Mouse (Mus musculus) activated CD4-positive, CD25-positive, alpha-beta regulatory T cell, adult 4 months (primary cell): ENCODE results near the gene Cyp2t4. TPM values are rescaled to one million over a fixed set of nuclear protein-coding genes. Genes with fewer than 3 reads are reported as not detected.

Source experiments
- ATAC-seq: one replicate; pipeline ENCODE4 v1.8.0; 2017
- polyA plus RNA-seq, 2 experiments: library from polyadenylated mRNA; unstranded; fragments of 100-300 nt; shearing (Covaris generic); gene quantifications; one replicate each; pipeline ENCODE4 v1.2.1; 2017

The Cyp2t4 gene
- polyA plus RNA-seq, 2 experiments from 2014 or later = 0.41 TPM; not detected in 1

DNA sequence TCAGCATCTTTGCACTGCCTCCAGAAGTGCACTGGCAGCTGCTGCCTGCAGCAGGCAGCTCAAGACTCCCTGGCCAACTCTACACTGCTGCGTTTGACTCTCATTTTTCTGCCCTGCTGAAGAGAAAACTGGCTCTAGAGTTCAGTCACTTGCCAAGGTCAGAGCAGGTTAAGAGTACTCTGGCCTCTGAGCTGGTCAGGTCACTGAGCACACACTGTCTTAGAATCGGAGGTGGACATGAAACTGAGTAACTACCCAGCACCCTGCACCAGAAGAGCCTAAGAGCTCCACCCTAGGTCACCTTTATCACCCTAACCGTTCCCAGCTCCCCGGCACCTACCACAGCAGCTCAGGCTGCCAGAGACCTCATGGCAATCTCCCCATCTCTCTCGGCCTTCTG lies 32.5 kb downstream of the Cyp2t4 start:
- no peak for ATAC-seq

DNA sequence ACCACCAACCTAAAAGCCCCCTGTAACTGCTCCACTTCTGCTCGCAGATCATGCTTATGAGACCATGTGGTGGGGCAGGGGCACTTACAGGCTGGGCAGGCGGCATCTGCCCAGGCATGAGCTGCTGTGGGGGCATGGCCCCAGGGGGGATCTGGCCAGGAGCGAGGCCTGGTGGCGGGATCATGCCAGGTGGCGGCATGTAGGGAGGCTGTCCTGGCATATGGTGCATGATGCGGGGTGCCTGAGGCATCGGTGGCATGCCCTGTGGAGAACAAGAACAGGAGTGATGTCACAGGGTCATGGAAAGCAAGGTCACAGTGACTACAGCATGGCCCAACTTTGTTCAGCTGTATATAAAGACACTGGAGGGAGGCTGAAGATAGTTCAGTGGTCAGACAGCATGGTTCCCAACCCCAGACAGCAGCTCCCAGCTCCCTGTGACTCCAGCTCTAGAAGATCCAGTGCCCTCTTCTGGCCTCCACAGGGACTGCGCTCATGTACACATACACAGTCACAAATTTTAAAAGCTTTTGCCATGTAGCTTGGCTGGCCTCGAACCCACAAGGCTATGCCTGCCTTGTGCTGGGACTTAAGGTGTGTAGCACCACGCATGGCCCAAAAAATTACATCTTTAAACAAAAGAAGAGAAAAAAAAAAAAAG lies 35.9 kb downstream of the Cyp2t4 start:
- no peak for ATAC-seq

DNA sequence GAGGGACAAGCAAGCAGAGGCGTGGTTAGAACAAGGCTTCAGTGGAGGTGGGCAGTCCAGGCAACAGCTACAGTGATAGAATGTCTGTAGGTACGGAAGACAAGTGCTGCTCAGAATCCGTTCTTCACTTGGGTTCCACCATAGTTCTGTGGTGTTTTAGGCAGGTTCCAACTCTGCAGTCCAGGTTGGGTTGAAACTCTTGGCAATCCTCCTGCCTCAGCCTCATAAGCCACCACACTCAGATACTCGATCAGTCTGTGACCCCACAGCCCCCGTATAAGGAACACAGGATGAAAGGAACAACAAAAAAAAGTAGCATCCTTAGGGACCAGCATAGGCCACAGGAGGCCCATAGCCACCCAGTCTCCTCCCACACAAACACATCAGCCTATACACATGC lies 38.9 kb downstream of the Cyp2t4 start:
- no peak for ATAC-seq

DNA sequence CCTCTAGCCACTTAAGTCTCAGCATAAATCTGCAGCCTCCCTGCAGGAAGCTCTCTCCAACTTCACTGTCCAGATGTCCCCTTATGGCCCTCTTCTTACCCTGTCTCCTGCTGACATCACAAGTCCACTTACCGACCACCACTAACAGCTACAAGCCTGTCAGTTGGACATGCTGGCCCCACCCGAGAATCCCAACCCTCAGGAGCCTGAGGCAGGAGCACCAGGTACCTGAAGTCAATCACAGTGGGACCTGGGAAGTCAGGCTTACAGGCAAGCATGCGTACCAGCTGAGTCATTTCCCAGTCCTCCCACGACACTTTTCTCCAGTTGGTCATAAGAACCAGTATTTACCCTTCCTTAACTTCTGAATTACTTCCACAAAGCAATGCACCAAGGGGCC lies 40.2 kb downstream of the Cyp2t4 start:
- no peak for ATAC-seq

DNA sequence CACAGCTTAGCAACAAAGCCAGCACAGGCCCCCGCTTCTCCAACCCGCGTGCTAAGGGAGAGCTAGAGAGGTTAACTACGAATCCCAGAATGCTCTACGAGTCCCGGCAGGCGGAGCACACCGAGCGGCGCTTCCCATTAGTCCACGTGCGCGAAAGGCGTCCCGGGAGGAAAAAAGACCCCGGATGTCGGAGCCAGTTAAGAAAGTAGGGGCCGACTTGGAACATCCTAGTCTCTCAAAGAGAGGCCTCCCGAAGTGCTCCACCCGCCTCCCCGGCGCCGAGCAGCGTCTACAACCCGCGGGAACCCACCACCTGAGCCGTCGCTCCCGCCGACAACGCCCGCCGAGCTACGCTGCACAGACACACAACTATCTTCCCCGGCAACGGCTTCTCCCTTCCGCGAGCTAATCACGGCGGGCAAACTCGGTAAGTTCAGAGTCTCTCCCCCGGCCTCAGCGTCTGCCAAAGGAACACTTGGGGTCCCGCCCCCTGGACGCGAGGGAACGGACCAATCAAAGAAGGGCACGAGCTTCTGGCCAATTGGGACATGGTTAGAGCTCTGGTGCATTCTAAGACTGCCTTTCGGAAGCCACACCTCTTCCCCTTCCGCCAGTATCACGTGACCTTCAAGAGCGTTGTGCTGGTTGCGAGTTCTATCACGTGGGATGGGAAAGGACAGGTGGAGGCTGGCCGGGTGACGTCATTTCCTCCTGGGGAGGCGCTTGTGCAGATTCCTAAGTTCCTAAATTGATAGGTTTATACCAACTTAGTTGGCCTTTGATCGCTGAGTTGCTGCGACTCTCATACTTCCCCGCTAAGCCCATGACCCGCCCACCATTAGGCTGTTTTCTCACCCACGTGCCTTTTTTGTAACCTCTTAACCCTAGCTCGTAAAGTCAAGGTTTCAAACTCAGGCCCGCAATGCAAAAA lies 42.4 kb downstream of the Cyp2t4 start, which contains the start of the genes BC024978 and Snrpa:
Gene BC024978, plus strand, starts transcription at position 101 of the 931 bp plus-strand sequence.
Gene Snrpa, minus strand, starts transcription at position 591 of the 931 bp plus-strand sequence.
- peak; percentile 96 for ATAC-seq

DNA sequence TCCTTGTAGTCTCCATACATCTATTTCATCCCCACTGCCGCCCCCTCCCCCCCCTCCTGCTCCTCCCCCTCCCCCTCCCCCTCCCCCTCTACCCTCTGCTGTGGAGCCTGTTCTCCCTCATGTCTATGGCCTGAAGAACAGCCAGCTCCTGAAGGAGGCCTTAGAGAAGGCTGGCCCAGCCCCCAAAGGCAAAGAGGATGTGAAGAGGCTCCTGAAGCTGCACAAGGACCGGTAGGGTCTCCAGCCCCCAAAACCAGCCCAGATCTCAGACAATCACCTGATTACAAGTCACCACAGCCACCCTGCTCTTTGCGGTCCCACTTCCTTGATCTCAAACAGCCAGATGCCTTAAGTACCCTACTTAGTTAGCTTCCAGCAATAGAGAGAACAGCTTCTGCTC lies 43.6 kb downstream of the Cyp2t4 start:
- no peak for ATAC-seq

DNA sequence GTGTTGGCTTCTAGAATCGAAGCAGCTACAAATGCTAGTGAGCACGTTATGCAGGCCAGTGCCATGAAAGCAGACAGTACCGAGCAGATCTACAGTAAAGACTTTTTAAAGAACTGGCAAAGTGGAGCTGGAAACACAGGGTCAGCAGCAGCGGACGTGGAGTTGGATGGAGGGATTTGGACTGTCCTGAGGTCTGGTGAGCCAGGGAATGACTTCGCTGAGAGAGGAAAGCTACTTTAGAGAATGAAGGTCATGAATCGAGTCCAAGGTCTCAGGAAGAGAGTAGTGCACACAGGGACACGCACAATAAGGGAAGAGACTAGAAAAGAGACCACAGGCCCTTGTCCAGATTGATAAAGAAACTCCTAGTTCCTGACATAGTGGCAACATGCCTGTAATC lies 44.1 kb downstream of the Cyp2t4 start:
- no peak for ATAC-seq

DNA sequence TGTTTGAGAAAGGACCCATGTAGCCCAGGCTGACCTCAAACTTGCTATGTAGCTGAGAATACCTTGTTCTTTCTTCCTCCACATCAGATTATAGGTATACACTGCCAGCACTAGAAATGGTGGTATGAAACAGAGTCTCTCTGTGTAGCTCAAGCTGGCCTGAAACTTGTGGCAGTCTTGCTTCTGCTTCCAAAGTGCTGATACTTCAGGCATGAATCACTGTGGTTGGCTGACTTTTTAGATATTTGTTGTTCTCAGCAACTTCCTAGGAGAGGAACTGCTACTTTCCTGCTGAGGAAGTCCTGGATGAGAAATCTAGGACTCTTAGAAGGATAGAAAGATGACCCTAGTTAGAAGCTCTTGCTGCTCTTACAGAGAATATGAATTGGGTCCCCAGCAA lies 44.8 kb downstream of the Cyp2t4 start:
- no peak for ATAC-seq

DNA sequence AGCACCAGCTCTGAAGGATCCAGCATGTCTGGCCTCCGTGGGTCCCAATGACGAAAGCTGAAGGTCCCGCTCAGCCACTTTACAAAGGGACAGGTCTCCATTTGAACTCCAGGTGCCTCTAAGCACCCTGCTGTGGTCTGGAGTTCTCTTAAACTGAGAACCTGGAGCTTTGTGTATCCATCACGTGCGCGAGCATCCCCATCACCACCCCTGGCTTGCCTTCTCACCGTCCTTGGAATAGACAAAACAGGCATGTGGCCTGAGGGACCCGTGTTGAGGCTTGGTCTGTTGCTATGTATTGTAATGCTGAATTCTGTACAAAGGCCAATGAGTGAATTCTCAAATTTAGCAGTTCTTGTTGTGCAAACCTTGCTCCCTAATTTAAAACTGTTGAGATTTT lies 45.3 kb downstream of the Cyp2t4 start:
- ATAC-seq = no peak

DNA sequence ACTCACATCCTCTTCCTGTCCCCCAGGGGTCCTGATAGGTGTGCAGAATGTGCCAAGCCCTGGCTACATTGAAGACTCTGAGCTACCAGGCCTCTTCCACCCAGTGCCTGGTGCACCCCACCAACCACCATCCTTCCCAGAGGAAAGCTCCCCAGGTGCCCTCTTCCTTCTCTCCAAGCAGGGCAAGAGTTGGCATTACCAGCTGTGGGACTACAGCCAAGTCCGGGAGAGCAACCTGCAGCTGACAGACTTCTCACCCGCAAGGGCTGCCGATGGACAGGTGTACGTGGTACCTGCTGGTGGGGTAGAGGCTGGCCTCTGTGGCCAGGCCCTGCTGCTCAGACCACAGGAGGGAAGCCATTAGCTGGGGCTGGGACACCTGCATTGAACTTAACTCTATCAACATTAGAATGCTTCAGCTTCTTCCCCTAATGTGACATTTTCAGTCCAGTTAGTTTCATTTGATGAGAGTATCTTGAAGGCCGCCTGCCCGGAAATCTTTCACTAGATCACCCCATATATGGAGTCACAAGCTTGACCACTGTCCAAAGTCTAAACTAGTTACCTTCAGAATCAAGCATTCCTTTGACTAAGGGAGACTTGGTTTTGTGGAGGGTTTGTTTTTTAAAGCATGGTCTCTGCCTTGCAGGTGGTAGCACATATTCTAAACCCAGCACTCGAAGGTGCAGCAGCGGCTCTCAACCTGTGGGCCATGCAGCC lies 50.4 kb downstream of the Cyp2t4 start:
- ATAC-seq = no peak

Other genes with a start within 250 kb of the Cyp2t4 start
- not detected for gene Cyp2a22, start 214.3 kb upstream of the Cyp2t4 start, polyA plus RNA-seq
- not detected for gene Cyp2a12, start 124.6 kb upstream of the Cyp2t4 start, polyA plus RNA-seq
- gene Cyp2f2, start 33.8 kb upstream of the Cyp2t4 start, polyA plus RNA-seq = not detected
- 10 to 100 TPM; 12.4 to 14.3 TPM for gene Egln2, start 13.1 kb downstream of the Cyp2t4 start, polyA plus RNA-seq
- 100 to 1,000 TPM; 126 to 166 TPM for gene Rab4b, start 25.2 kb downstream of the Cyp2t4 start, polyA plus RNA-seq
- gene Gm21983, start 27.4 kb downstream of the Cyp2t4 start, polyA plus RNA-seq = under 1 TPM in 1 of 2 experiments, not detected in 1; 0.52 TPM
- under 1 TPM in 1 of 2 experiments, not detected in 1; 0.34 TPM for gene Mia, start 27.4 kb downstream of the Cyp2t4 start, polyA plus RNA-seq
- gene BC024978, start 42.1 kb downstream of the Cyp2t4 start, polyA plus RNA-seq = 1 to 10 TPM; 4.2 to 4.5 TPM
- gene Snrpa, start 42.6 kb downstream of the Cyp2t4 start, polyA plus RNA-seq = 100 to 1,000 TPM in 1 of 2 experiments, 10 to 100 TPM in 1; 74.6 to 109 TPM
- 1 to 10 TPM; 1.3 to 1.5 TPM for gene Itpkc, start 74.9 kb downstream of the Cyp2t4 start, polyA plus RNA-seq
- 10 to 100 TPM in 1 of 2 experiments, 1 to 10 TPM in 1; 6.3 to 12.5 TPM for gene Coq8b, start 79.3 kb downstream of the Cyp2t4 start, polyA plus RNA-seq
- not detected for gene Numbl, start 104.7 kb downstream of the Cyp2t4 start, polyA plus RNA-seq
- 1 to 10 TPM in 1 of 2 experiments, under 1 TPM in 1; 0.94 to 1.3 TPM for gene Ltbp4, start 184.0 kb downstream of the Cyp2t4 start, polyA plus RNA-seq
- gene Shkbp1, start 202.3 kb downstream of the Cyp2t4 start, polyA plus RNA-seq = 10 to 100 TPM; 48.9 to 66.0 TPM
- gene Gm20479, start 203.7 kb downstream of the Cyp2t4 start, polyA plus RNA-seq = 1 to 10 TPM; 1.4 to 3.3 TPM